Mouse (Mus musculus) hindbrain, embryonic 10.5 days (tissue): ENCODE measurements around the gene Slc26a11. TPM values are rescaled to one million over a fixed set of nuclear protein-coding genes. Genes with fewer than 3 reads are reported as not detected.

ENCODE experiments used
- DNase-seq: peaks from one replicate; pipeline ENCODE4 v3.0.0-alpha.2; 2017; ENCODE audit warnings: low spot score
- H3K27ac ChIP-seq: fragments of 300-500 bp; sonication (generic); 2 replicates; pipeline ENCODE4 v1.5.1; 2016; ENCODE audit warnings: mild to moderate bottlenecking, moderate library complexity
- H3K27me3 ChIP-seq: fragments of 300-500 bp; sonication (generic); 2 replicates; pipeline ENCODE4 v1.6.1; 2016; ENCODE audit warnings: mild to moderate bottlenecking; ENCODE audit not compliant: poor library complexity, insufficient read depth, severe bottlenecking
- H3K36me3 ChIP-seq: fragments of 300-500 bp; sonication (generic); 2 replicates; pipeline ENCODE4 v1.6.1; 2016; ENCODE audit warnings: mild to moderate bottlenecking, moderate library complexity
- H3K4me1 ChIP-seq: fragments of 300-500 bp; sonication (generic); replicated peaks from 2 replicates; pipeline ENCODE4 v1.6.1; 2016; ENCODE audit warnings: mild to moderate bottlenecking
- H3K4me3 ChIP-seq: fragments of 300-500 bp; sonication (generic); 2 replicates; pipeline ENCODE4 v1.5.1; 2016; ENCODE audit warnings: mild to moderate bottlenecking, moderate library complexity
- H3K9me3 ChIP-seq: fragments of 300-500 bp; sonication (generic); 2 replicates; pipeline ENCODE4 v1.6.1; 2016; ENCODE audit warnings: mild to moderate bottlenecking, moderate library complexity
- WGBS: fragments of 180-500 bp; shearing (Covaris S2); methylation state at CpG from one replicate; pipeline ENCODE4 v1.1.7; 2016; 5-methylcytosine and 5-hydroxymethylcytosine counted together
- polyA plus RNA-seq: library from polyadenylated mRNA; unstranded; fragments of >200 nt; fragmentation: Nextera tagmentation; extraction: Ambion mirVana; gene quantifications from 2 replicates; pipeline ENCODE4 v1.2.1, GENCODE M21; 2016

Slc26a11 gene
- polyA plus RNA-seq, 1 experiment from 2014 or later: 6.1 TPM

DNA sequence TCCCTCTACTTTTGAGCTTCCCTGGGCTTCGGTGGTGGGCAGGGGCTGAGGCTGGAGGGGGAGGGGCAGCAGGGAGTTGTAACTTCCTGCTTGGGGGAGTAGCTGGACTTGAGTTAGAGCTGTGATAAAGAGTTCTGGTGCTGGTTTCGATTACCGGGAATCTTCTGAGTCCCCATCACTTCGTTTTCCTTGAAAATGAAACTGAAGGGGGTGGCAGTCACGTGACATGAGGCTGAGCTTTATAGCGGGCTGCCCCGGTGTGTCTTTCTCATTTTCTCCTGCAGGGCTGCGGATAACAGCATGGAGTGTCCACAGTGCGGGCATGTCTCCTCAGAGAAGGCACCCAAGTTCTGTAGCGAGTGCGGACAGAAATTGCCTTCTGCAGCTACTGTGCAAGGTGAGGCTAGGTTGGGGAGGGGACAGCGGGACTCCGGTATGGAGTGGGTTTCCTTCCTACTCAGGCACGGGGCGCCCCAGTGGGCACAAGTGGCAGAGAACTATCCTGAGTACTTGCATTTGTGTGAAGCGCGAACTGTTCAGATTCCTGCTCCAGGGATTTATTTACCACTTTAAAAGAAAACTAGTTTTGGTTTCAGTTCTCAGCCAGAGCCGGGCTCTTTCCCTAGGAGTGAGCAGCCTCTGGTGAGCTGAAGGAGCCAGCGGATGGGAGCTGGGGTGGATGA lies 37.6 kb downstream of the Slc26a11 start, which contains the start of gene Rnf213:
Gene Rnf213 (plus strand): TSS at position 301 of the 683 bp plus-strand sequence.
- Histone ChIP-seq H3K27ac (no peak within 1 kb of the TSS; the same call in 1 of the 2 replicates), H3K4me1 (peaks cover 47% of the 10 kb centered on the region), H3K27me3 (peaks cover 93% of the 10 kb centered on the region), H3K9me3 (no peaks in the 10 kb centered on the region), H3K4me3 (peak within 1 kb of the TSS; percentile 58), H3K36me3 (no peaks in the 10 kb centered on the region)
- peak; percentile 61 for DNase-seq
- WGBS: 2% methylated on average over 19 of the region's 19 CpGs

DNA sequence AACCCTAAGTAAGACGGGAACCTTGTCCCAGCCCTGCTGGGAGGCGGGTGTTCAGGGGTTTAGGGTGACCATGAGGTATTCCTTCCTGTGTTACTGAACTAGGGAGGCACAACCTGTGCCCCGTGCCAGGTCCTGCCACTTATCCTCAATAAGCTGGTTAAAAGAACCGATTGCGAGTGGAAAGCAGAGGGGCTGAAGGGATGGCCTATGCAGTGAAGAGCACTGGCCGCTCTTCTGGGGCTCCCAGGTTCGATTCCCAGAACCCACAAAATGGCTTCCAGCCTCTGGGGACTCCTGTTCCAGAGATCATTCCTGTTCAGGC lies 38.1 kb downstream of the Slc26a11 start:
- DNase-seq: no peak
- Histone ChIP-seq H3K9me3 (no peaks in the 10 kb centered on the region), H3K4me3 (peak overlapping the region; percentile 58), H3K27me3 (peaks cover 91% of the 10 kb centered on the region), H3K27ac (no peak overlapping the region), H3K36me3 (no peaks in the 10 kb centered on the region), H3K4me1 (peaks cover 47% of the 10 kb centered on the region)
- 28% methylated on average over 7 of the region's 7 CpGs for WGBS

DNA sequence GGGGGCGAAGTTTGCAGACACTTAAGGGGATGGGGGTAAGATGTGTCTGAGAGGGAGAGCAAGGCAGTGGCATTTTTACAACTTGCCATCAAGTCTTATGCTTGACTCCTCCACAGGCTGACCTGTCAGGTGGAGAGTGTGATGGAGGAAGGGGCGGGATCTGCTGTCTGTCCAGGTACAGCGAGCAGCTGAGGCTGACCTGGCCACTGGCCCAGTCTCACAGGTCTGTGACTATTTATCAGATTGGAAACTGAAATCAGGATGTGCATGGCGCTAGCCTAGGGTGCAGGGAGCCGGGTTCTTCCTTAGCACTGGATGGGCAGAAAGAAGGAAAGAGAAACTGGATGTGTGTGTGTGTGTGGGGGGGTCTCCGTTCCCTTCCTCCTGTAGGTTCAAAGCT lies 38.9 kb downstream of the Slc26a11 start:
- H3K4me1 ChIP-seq: peaks cover 47% of the 10 kb centered on the region
- no peak overlapping the region for H3K4me3 ChIP-seq
- H3K27ac ChIP-seq: no peak overlapping the region
- 47% methylated on average over 6 of the region's 6 CpGs for WGBS
- DNase-seq: no peak
- peaks cover 88% of the 10 kb centered on the region for H3K27me3 ChIP-seq
- no peaks in the 10 kb centered on the region for H3K9me3 ChIP-seq
- H3K36me3 ChIP-seq: no peaks in the 10 kb centered on the region

DNA sequence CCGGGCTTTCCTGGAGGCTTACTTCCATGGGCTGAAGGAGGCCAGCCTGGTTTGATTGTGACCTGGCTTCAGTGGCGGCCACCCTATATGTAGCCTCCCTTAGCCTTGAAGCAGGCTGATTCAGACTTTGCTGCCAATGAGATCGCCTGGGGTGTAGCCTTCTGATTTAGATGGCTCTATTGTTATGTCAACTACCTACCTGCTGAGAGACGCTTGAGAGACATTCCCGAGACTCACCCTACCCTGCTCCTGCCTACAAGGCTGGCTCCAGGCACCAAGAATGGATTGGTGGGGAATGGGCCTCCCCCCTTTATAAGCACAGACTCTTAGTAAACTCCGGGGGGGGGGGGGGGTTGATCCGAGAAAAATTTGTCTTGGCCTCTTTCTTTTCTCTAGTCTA lies 40.0 kb downstream of the Slc26a11 start:
- Histone ChIP-seq H3K9me3 (no peaks in the 10 kb centered on the region), H3K36me3 (no peaks in the 10 kb centered on the region), H3K27me3 (peaks cover 76% of the 10 kb centered on the region), H3K27ac (no peak overlapping the region), H3K4me3 (no peak overlapping the region), H3K4me1 (peaks cover 36% of the 10 kb centered on the region)
- WGBS: 4% methylated on average over 7 of the region's 7 CpGs
- no peak for DNase-seq

DNA sequence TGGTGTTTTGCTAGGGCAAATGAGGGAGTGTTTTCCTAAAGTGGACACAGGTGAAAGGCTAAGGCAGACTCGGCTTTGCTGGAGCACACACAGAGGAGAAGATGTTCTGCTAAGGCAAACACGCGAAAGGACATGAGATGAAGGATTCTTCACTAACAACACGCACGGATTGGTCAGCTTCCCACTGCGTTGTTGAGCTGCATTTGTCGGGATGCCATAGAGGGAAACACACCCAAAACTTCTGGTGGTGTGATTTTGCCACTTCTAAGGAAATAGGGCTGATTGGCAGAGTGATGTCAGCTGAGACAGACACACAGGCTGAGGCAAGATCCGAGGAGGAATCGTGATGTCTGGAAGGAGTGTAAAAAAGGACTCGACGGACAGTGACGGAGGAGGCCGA lies 40.6 kb downstream of the Slc26a11 start:
- H3K4me1 ChIP-seq: peaks cover 31% of the 10 kb centered on the region
- no peak overlapping the region for H3K4me3 ChIP-seq
- no peak for DNase-seq
- no peak overlapping the region for H3K27ac ChIP-seq
- peaks cover 71% of the 10 kb centered on the region for H3K27me3 ChIP-seq
- no peaks in the 10 kb centered on the region for H3K36me3 ChIP-seq
- no peaks in the 10 kb centered on the region for H3K9me3 ChIP-seq
- 13% methylated on average over 13 of the region's 13 CpGs for WGBS

DNA sequence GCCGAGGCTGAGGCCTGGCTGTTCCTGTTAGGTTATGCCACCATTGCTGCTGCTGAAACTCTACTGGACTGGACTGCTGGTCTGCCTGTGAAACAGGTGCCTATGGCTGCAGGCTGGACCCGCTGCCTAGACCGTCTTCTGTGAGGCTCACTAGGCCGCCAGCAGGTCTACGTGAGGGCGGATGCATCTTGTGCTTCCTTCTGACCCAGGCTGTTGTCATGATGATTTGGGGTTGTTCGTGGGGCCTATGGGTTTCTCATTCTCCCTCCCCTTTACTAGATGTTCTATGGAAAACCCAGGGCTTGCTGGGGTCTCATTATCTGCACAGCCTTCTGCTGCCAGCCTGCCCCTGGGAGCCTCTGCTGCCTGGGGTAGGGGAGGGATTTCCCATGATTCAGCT lies 41.1 kb downstream of the Slc26a11 start:
- H3K27me3 ChIP-seq: peaks cover 65% of the 10 kb centered on the region
- H3K36me3 ChIP-seq: no peaks in the 10 kb centered on the region
- DNase-seq: no peak
- peaks cover 27% of the 10 kb centered on the region for H3K4me1 ChIP-seq
- WGBS: 34% methylated on average over 7 of the region's 7 CpGs
- H3K4me3 ChIP-seq: no peak overlapping the region
- no peak overlapping the region for H3K27ac ChIP-seq
- H3K9me3 ChIP-seq: no peaks in the 10 kb centered on the region

DNA sequence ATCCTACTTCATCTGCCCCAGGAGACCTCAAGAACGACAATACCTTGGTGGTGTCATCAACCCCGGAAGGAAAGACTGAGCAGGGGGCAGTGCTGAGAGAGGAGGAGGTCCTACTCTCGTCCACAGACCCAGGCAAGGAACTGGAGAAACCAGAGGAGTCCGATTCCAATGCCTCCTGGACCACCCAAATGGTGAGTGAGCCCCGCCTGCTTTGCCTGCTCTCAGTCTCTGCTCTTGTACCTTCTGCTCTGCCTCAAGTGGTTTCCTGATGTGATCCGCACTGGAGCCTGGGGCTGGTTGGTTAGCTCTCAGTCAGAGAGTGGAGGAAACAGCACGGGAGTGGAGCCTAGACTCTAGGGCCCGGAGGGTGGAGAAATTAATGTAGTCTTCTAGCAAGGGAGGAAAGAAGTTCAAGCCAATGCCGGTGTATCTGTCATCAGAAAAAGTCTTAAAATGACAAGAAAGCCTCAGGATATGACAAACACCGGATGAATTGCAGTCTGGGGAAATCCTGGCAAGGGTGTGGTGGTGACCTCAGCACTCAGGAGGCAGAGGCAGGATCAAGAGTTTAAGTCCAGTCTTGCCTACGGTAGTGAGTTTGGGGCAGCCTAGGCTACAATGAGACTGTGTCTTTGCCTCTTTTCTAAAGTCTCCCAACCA lies 47.3 kb downstream of the Slc26a11 start:
- no peaks in the 10 kb centered on the region for H3K36me3 ChIP-seq
- no peak for DNase-seq
- no peaks in the 10 kb centered on the region for H3K9me3 ChIP-seq
- H3K4me1 ChIP-seq: no peaks in the 10 kb centered on the region
- H3K4me3 ChIP-seq: no peak overlapping the region
- peaks cover 8% of the 10 kb centered on the region for H3K27me3 ChIP-seq
- H3K27ac ChIP-seq: no peak overlapping the region
- 51% methylated on average over 11 of the region's 11 CpGs for WGBS

DNA sequence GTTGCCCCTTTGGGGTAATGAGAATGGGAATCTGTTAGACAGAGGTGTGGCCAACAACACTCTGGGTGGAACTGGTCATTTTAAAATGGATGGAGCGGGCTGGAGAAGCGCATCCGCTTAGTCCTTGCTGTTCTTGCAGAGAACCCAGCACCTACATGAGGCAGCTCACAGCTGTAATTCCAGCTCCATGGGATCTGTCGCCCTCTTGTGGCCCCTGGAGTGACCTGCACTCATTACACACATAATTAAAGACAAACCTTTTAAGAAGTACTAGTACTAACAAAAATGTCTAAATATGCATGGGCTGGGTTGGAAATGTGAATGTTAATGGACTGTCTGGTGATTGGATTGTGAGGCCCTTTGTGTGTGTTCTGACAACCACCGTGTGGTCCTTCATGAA lies 49.3 kb downstream of the Slc26a11 start:
- no peaks in the 10 kb centered on the region for H3K36me3 ChIP-seq
- peak; percentile 52 for DNase-seq
- WGBS: 46% methylated on average over 5 of the region's 5 CpGs
- 0 out of 2 replicates have a peak, but pooled peaks cover under 1% of the 10 kb centered on the region for H3K4me1 ChIP-seq
- no peaks in the 10 kb centered on the region for H3K9me3 ChIP-seq
- H3K27me3 ChIP-seq: no peaks in the 10 kb centered on the region
- no peak overlapping the region for H3K27ac ChIP-seq
- H3K4me3 ChIP-seq: no peak overlapping the region

DNA sequence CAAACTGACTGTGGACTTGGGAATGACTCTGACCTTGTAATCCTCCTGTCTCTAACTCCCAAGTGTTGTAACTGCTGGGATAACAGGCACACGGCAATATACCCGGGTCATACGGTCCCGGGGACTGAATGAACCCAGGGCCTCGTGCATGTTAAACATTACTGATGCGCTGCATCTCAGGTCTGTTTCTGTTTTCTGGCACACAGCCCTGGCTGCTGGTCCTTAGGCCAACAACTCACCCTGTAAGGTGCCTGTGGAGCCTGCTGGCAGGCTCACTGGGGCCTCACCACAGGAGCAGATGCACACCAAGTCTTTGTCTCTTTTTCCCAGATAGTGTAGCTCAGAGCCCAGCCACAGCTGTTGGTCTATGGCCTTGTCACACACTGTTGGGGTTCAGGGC lies 52.0 kb downstream of the Slc26a11 start:
- H3K4me1 ChIP-seq: peaks cover 7% of the 10 kb centered on the region; the same call in 1 of the 2 replicates
- WGBS: 88% methylated on average over 6 of the region's 6 CpGs
- no peak overlapping the region for H3K4me3 ChIP-seq

DNA sequence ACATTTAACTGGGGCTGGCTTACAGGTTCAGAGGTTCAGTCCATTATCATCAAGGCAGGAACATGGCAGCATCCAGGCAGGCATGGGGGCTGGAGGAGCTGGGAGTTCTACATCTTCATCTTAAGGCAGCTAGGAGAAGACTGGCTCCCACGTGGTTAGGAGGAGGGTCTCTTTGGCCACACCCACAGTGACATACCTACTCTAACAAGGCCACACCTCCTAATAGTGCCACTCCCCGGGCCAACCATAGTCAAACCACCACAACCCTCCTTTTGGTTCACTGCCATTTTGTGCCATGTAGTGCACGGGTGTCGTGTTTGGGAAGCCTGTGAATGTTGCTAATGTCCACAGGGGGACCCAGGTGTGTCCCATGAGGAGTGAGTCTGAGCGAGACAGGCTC lies 52.6 kb downstream of the Slc26a11 start:
- Histone ChIP-seq H3K27ac (no peak overlapping the region), H3K36me3 (no peaks in the 10 kb centered on the region), H3K27me3 (no peaks in the 10 kb centered on the region), H3K4me1 (peaks cover 7% of the 10 kb centered on the region; the same call in 1 of the 2 replicates), H3K4me3 (no peak overlapping the region), H3K9me3 (no peaks in the 10 kb centered on the region)
- DNase-seq: no peak
- WGBS: 54% methylated on average over 5 of the region's 5 CpGs

More for the DNA sequence above, 52.0 kb downstream of the Slc26a11 start:
- Histone ChIP-seq H3K36me3 (no peaks in the 10 kb centered on the region), H3K9me3 (no peaks in the 10 kb centered on the region), H3K27me3 (no peaks in the 10 kb centered on the region), H3K27ac (no peak overlapping the region)
- DNase-seq: no peak

DNA sequence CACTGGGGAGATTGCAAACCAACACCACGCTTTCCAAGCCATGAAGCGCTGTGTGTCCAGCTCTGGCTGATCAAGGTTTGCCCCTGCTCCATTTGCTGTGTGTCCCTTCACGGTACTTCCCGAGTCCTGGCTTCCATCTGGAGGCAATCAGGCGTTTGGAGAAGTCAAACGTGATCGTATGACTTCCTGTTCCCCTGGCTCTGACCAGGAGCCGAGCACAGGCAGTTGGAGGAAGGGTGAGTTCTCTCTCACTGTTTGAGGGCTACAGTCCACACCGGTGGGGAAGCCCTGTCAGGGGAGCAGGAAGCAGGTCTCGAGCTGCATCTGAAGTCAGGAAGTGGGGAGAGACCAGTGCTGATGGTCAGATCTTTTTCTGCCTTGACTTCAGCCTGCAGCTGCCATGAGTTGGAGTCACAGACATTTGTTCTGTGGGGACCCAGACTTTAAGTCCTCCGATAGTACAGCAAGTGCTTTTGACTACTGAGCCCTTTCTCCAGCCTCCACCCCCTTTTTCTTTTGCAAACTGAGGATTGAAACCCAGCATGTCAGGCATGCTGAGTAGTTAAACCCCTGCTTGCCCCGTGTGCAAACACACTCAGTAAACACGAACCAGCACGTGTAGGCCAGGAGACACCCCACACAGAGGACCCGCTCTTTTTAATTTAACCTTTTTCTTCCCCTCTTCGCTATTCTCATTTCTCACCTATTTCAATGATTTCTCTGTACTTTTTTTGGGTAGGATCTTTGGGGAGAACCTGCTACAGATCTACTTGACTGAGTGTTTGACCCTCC lies 64.2 kb downstream of the Slc26a11 start:
- WGBS: 58% methylated on average over 16 of the region's 16 CpGs
- Histone ChIP-seq H3K4me3 (no peak overlapping the region), H3K4me1 (peaks cover 12% of the 10 kb centered on the region; the same call in 1 of the 2 replicates), H3K36me3 (no peaks in the 10 kb centered on the region), H3K27ac (peak overlapping the region; percentile 60), H3K27me3 (no peaks in the 10 kb centered on the region; the same call in 1 of the 2 replicates), H3K9me3 (no peaks in the 10 kb centered on the region)
- DNase-seq: peak; percentile 13

DNA sequence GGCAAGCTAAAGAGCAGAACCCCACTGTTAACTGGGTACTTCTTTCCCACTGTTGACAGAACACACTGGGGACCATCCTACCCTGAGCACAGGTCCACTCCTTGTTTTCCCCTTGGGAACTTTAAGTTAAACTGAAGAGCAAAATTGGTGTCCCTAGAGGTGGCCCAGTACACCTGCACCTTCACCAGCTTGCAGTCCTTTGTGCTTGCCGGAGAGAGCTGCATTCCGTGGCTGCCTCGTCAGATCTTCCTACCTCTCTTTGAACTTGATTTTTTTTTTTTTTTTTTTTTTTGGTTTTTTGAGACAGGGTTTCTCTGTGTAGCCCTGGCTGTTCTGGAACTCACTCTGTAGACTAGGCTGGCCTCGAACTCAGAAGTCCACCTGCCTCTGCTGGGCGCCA lies 65.1 kb downstream of the Slc26a11 start:
- Histone ChIP-seq H3K4me1 (peaks cover 12% of the 10 kb centered on the region; the same call in 1 of the 2 replicates), H3K36me3 (no peaks in the 10 kb centered on the region), H3K27me3 (no peaks in the 10 kb centered on the region; the same call in 1 of the 2 replicates), H3K27ac (peak overlapping the region; percentile 53; the same call in 1 of the 2 replicates), H3K4me3 (no peak overlapping the region), H3K9me3 (no peaks in the 10 kb centered on the region)
- no peak for DNase-seq
- WGBS: 86% methylated on average over 5 of the region's 5 CpGs

DNA sequence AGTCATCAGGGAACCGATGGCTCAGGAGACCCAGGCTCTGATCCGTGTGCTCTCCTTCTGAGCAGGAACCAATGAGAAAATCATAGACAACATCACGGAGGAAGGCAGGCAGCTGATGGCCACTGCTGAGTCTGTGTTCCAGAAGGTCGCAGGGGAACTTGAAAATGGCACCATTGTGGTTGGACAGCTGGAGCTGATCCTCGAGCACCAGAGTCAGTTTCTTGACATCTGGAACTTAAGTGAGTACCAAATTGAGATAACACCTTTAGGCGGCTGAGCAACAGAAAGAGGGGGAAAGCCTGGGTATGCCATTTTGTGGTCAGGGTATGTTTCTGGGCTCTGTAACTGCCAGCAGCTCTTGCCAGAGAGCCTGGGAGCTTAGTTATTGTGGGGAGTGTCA lies 72.1 kb downstream of the Slc26a11 start:
- Histone ChIP-seq H3K27me3 (peaks cover 10% of the 10 kb centered on the region; the same call in 1 of the 2 replicates), H3K9me3 (no peaks in the 10 kb centered on the region), H3K36me3 (no peaks in the 10 kb centered on the region), H3K4me3 (no peak overlapping the region), H3K27ac (no peak overlapping the region), H3K4me1 (peaks cover 15% of the 10 kb centered on the region)
- DNase-seq: no peak
- WGBS: 84% methylated on average over 6 of the region's 6 CpGs
